Mouse (Mus musculus) left cerebral cortex, postnatal 36 days (tissue): Measurements from ENCODE around the gene Wdhd1. TPM values are rescaled to one million over a fixed set of nuclear protein-coding genes. Genes with fewer than 3 reads are reported as not detected.
"Not testable (repeated sequence)": the region's sequence is repeated elsewhere in the genome, so short reads cannot be mapped to it uniquely, and the experiment has no call there.

ENCODE experiments used
- DNase-seq, 2 experiments: peaks; one replicate each; pipeline ENCODE4 v3.0.0; 2021 to 2022; ENCODE audit warnings: low spot score in 2 of 2, mixed read lengths in 1 of 2
- intact Hi-C: fragments of 180-260 bp; cut with DNase I; formaldehyde crosslinking; loops from one replicate; pipeline ENCODE4 v1.15.1; 2025
- total RNA-seq, 2 experiments: library from RNA; stranded (reverse); gene quantifications; 2 replicates each; pipeline ENCODE4 v1.2.3; 2021

The Wdhd1 gene
- total RNA-seq = 1 to 10 TPM; 4.2 to 5.9 TPM

- intact Hi-C loops = no loop called here
- DNase-seq = peak; percentile 94 to 96
Observed at GRCm38 (mm10) chr14:47276637-47277393, at the start of gene Wdhd1, which contains the start of gene Socs4. TSS of gene Wdhd1 (minus strand) at chr14:47276857. TSS of gene Socs4 (plus strand) at chr14:47276931.

GRCm38 (mm10) chr14:47325965-47326761 lies 49.5 kb upstream of the Wdhd1 start:
- no peak for DNase-seq
- intact Hi-C loops = no loop called here

GRCm38 (mm10) chr14:47321581-47321980 lies 44.9 kb upstream of the Wdhd1 start:
- DNase-seq, intact Hi-C loops: not testable (repeated sequence)

- intact Hi-C loops = no loop called here
- DNase-seq = no peak
Observed at GRCm38 (mm10) chr14:47319362-47319761, 42.7 kb upstream of the Wdhd1 start.

- intact Hi-C loops = no loop called here
- DNase-seq = no peak
Observed at GRCm38 (mm10) chr14:47310342-47311181, 33.9 kb upstream of the Wdhd1 start.

- DNase-seq = no peak
- intact Hi-C loops = no loop called here
Observed at GRCm38 (mm10) chr14:47309061-47309460, 32.4 kb upstream of the Wdhd1 start.

- intact Hi-C loops = no loop called here
- DNase-seq = no peak
Observed at GRCm38 (mm10) chr14:47307669-47308068, 31.0 kb upstream of the Wdhd1 start.

GRCm38 (mm10) chr14:47305933-47306332 lies 29.3 kb upstream of the Wdhd1 start:
- intact Hi-C loops = no loop called here
- no peak for DNase-seq

- DNase-seq = no peak
- intact Hi-C loops = no loop called here
Observed at GRCm38 (mm10) chr14:47304814-47305405, 28.3 kb upstream of the Wdhd1 start.

GRCm38 (mm10) chr14:47302885-47303680 lies 26.4 kb upstream of the Wdhd1 start:
- no peak for DNase-seq
- intact Hi-C loops = no loop called here

- intact Hi-C loops = no loop called here
- DNase-seq = no peak
Observed at GRCm38 (mm10) chr14:47298819-47299261, 22.2 kb upstream of the Wdhd1 start.

- no peak for DNase-seq
- intact Hi-C loops = no loop called here
Observed at GRCm38 (mm10) chr14:47298408-47298792, 21.7 kb upstream of the Wdhd1 start.

GRCm38 (mm10) chr14:47297785-47298407 lies 21.2 kb upstream of the Wdhd1 start, which contains the start of gene Mapk1ip1l:
TSS of gene Mapk1ip1l (plus strand) at chr14:47298266.
- intact Hi-C loops = no loop called here
- peak; percentile 88 to 89 for DNase-seq

GRCm38 (mm10) chr14:47296232-47296631 lies 19.6 kb upstream of the Wdhd1 start:
- no peak for DNase-seq
- intact Hi-C loops = no loop called here

GRCm38 (mm10) chr14:47294136-47294535 lies 17.5 kb upstream of the Wdhd1 start:
- DNase-seq = no peak
- intact Hi-C loops = no loop called here

GRCm38 (mm10) chr14:47291772-47292171 lies 15.1 kb upstream of the Wdhd1 start:
- no peak for DNase-seq
- intact Hi-C loops = no loop called here

- intact Hi-C loops = no loop called here
- DNase-seq = no peak
Observed at GRCm38 (mm10) chr14:47287021-47287420, 10.4 kb upstream of the Wdhd1 start.

GRCm38 (mm10) chr14:47286215-47286614 lies 9.6 kb upstream of the Wdhd1 start:
- intact Hi-C loops = no loop called here
- no peak for DNase-seq
